Mouse (Mus musculus) bone marrow macrophage, adult 2 months (primary cell): ENCODE data around the gene Zbtb2. TPM values are rescaled to one million over a fixed set of nuclear protein-coding genes. Genes with fewer than 3 reads are reported as not detected.
A peak's percentile ranks its signal among the peaks of the same experiment; 100 is the strongest.
"Not testable (repeated sequence)": the region's sequence is repeated elsewhere in the genome, so short reads cannot be mapped to it uniquely, and the experiment has no call there.

ENCODE experiments used
- H3K27ac ChIP-seq: 2 replicates; pipeline ENCODE4 v1.5.1; 2012; ENCODE audit warnings: low read depth, low read length; ENCODE audit not compliant: insufficient read depth
- H3K4me1 ChIP-seq: 2 replicates; pipeline ENCODE4 v1.6.1; 2012; ENCODE audit warnings: low read length; ENCODE audit not compliant: control insufficient read depth, insufficient read depth
- H3K4me3 ChIP-seq: 2 replicates; pipeline ENCODE4 v1.5.1; 2012; ENCODE audit warnings: mild to moderate bottlenecking, low read length, moderate library complexity; ENCODE audit not compliant: insufficient read depth
- CTCF ChIP-seq: IDR thresholded peaks from 2 replicates; pipeline ENCODE4 v1.5.1; 2012; ENCODE audit warnings: low read depth, mild to moderate bottlenecking, low read length, moderate library complexity
- POLR2A ChIP-seq: IDR thresholded peaks from 2 replicates; pipeline ENCODE4 v1.6.1; 2012; ENCODE audit warnings: mild to moderate bottlenecking, low read depth, low read length, borderline replicate concordance
- polyA plus RNA-seq: library from polyadenylated mRNA; stranded (reverse); fragments of >200 nt; gene quantifications from 2 replicates; pipeline ENCODE4 v1.2.4, GENCODE M21; 2012; ENCODE audit not compliant: missing spikeins, insufficient read depth, insufficient read length

Zbtb2 gene
- 8.7 and 10.3 TPM in 2 replicates for polyA plus RNA-seq

GRCm38 (mm10) chr10:4387701-4388383, at the start of gene Zbtb2:
Gene Zbtb2 (minus strand): TSS chr10:4388108.
- H3K27ac ChIP-seq = peak within 1 kb of the TSS; percentile 96
- TF ChIP-seq POLR2A (no peak), CTCF (no peak)

GRCm38 (mm10) chr10:4435416-4435815, 47.5 kb upstream of the Zbtb2 start:
- no peak for TF ChIP-seq POLR2A
- TF ChIP-seq CTCF = no peak
- peaks cover 4% of the 10 kb centered on the region for H3K4me1 ChIP-seq
- no peak overlapping the region for H3K27ac ChIP-seq
- H3K4me3 ChIP-seq = no peak overlapping the region

More at GRCm38 (mm10) chr10:4387701-4388383, at the start of gene Zbtb2:
- peak within 1 kb of the TSS; percentile 66 for H3K4me3 ChIP-seq
- H3K4me1 ChIP-seq = peaks cover 36% of the 10 kb centered on the region

- not testable (repeated sequence) for H3K27ac ChIP-seq
- H3K4me1 ChIP-seq = peaks cover 16% of the 10 kb centered on the region
- peak overlapping the region; percentile 69; the same call in 1 of the 2 replicates for H3K4me3 ChIP-seq
Observed at GRCm38 (mm10) chr10:4433871-4434270, 46.0 kb upstream of the Zbtb2 start.

- H3K4me3 ChIP-seq = peak overlapping the region; percentile 69
- H3K27ac ChIP-seq = peak overlapping the region; percentile 80
- no peak for TF ChIP-seq CTCF
- H3K4me1 ChIP-seq = peaks cover 18% of the 10 kb centered on the region
Observed at GRCm38 (mm10) chr10:4432996-4433755, 45.3 kb upstream of the Zbtb2 start.

DNA sequence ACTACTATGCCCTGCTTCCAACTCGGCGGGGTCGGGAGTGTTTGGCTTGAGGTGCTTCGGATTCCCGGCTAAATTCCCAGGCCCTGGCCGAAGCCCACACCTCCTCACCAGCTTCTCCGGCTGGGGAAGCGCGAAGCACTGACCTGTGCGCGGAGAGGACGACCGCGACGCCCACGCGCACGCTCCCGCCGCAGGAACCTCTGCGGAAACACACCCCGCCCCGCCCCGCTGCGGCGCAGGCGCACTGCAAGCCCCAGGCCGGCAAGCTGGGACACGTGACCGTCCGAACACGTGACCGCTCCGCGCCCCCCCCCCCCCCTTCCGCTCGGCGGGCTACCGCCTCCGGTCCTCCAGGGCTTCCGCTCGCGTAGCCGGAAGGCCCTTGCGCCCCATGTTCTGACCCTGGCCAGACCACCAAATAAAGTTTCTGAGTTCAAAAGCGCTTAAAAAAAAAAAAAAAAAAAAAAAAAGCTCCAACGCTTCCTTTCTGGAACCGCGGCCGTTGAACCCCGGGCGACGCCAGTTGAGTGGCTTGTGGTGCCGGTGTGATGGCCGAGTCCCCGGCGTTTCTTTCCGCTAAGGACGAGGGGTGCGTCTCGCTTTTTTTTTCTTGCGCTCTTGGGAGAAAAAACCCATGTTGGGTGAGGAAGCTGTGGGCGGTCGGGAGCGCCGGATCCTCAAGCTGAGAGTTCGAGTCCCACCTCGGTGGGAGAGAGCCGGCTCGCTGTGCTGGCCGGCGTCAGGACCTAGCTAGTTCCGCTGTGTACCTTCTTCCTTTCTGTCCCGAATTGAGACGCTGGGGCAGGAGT, 44.4 kb upstream of the Zbtb2 start, which contains the start of the genes Rmnd1 and Armt1:
TSS of gene Rmnd1 (minus strand) at position 266 of the 809 bp plus-strand sequence.
TSS of gene Armt1 (plus strand) at position 345 of the 809 bp plus-strand sequence.
- Histone ChIP-seq H3K4me3 (peak within 1 kb of the TSS; percentile 97), H3K27ac (peak within 1 kb of the TSS; percentile 99), H3K4me1 (peaks cover 18% of the 10 kb centered on the region)
- TF ChIP-seq CTCF (no peak), POLR2A (peak; percentile 85; the same call in 1 of the 2 replicates)

DNA sequence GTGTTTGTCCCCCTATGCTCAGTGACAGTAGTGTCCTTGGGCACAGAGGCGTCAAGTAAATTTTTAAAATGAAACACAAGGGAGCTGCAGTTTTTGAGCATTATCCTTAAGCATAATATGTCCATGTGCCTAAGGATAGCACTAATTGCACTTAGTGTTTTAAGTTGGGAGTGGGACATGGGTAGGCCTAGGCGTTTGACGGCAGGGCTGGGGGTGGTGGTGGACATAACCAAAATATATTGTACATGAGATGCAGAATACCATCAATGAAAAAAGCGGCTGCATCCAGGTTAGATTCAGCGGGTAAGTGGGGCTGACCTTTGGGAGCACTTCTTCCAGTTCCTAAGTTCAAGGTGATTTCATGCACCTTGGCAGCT, 43.8 kb upstream of the Zbtb2 start:
- H3K4me3 ChIP-seq = peak overlapping the region; percentile 97
- no peak for TF ChIP-seq CTCF
- no peak for TF ChIP-seq POLR2A

DNA sequence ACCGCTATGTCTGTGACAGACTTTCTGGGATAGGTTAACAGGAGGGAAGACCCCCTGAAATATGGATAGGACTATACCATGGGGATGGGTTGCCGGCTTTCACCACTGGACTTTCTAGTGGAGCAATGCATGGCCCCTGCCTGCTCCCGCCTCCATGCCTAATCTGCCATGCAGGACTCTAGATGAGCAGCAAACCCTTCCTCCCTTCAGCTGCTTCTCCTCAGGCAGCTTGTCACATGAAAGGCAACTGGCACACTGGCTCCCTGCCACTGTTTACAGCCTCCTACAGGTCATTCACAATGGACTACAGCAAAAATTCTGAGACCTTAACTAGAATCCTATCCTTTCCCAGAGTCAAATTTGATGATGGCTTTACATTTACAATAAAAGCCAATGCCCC, 42.9 kb upstream of the Zbtb2 start:
- Histone ChIP-seq H3K27ac (peak overlapping the region; percentile 99), H3K4me3 (peak overlapping the region; percentile 97), H3K4me1 (peaks cover 18% of the 10 kb centered on the region)
- TF ChIP-seq CTCF (no peak), POLR2A (no peak)

More for the DNA sequence above, 43.8 kb upstream of the Zbtb2 start:
- Histone ChIP-seq H3K4me1 (peaks cover 18% of the 10 kb centered on the region), H3K27ac (peak overlapping the region; percentile 99)

DNA sequence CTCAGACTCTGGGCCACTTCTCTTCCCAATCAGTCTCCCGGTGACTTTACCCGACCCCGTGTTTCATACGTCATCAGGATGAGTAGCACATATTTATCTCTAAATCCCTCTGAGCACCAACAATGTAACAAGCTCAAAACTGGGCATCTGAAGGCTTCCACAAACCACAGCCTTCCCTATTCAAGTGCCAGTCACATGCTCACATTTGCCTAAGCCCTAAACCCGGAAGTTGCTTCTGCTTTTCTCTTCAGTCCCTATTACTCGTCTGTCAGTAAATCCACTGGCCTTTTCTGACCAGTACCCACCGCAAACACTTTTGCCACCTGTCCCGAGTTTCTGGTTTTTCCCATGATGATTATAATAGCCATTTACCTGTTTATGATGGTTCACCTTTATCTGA, 42.5 kb upstream of the Zbtb2 start:
- Histone ChIP-seq H3K4me1 (peaks cover 18% of the 10 kb centered on the region), H3K27ac (peak overlapping the region; percentile 99), H3K4me3 (peak overlapping the region; percentile 97)
- TF ChIP-seq CTCF (no peak), POLR2A (no peak)

GRCm38 (mm10) chr10:4425245-4425644, 37.3 kb upstream of the Zbtb2 start:
- Histone ChIP-seq H3K4me3 (no peak overlapping the region), H3K27ac (no peak overlapping the region), H3K4me1 (peaks cover 14% of the 10 kb centered on the region)
- TF ChIP-seq CTCF (no peak), POLR2A (no peak)
